Mouse (Mus musculus) brain, embryonic 14.5 days (tissue): ENCODE results near the gene Neurl2.

Source experiments
- CTCF ChIP-seq: fragments of 200-500 bp; IDR thresholded peaks from 2 replicates; pipeline ENCODE4 v1.5.1; 2012; ENCODE audit warnings: inconsistent platforms, mild to moderate bottlenecking, moderate library complexity, borderline replicate concordance; ENCODE audit not compliant: insufficient read depth, insufficient read length; ENCODE audit errors: extremely low read depth
- POLR2A ChIP-seq: fragments of 200-500 bp; IDR thresholded peaks from 2 replicates; pipeline ENCODE4 v1.6.1; 2012; ENCODE audit warnings: mild to moderate bottlenecking, inconsistent platforms, borderline replicate concordance; ENCODE audit not compliant: poor library complexity, insufficient read depth, insufficient read length, severe bottlenecking; ENCODE audit errors: extremely low read depth

- TF ChIP-seq CTCF (no peak), POLR2A (no peak)
These were observed 40.4 kb upstream of the Neurl2 start for GRCm38 (mm10) chr2:164873621-164874020.
